In the genomic region with DNA sequence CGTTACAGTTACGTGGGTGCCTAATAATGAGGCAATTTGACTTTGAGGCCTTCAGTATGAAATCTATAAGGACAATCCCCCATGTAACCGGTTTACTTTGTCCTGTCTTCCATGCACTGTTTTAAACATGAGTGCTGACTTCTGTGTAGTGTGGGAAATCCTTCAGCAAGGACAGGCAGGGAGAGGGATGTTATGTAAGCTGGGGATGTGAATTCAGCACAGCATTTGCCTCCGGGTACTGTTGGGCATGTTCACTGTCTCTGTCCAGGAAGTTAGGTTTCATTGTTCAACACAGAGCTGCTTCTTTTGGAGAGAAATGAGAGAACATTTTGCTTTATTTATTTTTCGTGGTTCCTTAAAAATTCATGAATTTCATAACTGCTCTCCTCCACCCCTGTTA, we compare ENCODE assay signal across 23 mouse cellular contexts.
DNase-seq lines count a peak whose midpoint lies in the region; ATAC-seq and TF ChIP-seq lines count a peak whose summit lies in the region.
"Had no signal": no experiment of that assay in that cellular context is flagged by ENCODE, and none has a peak within 500 bp of the region (broad histone marks: within the 10 kb centered on the region; RNA-seq: fewer than 3 reads in every experiment).

No protein-coding gene starts in this region.

- no peaks in the 10 kb centered on the region for H3K27me3 ChIP-seq in forebrain, embryonic 14.5 days (replicated peaks; ENCODE audit: control insufficient read depth, insufficient read depth, low read length)
- H3K27me3 ChIP-seq: embryonic facial prominence, embryonic 13.5 days; embryonic facial prominence, embryonic 15.5 days; forebrain, embryonic 13.5 days had no signal

- TF ChIP-seq CTCF in layer of hippocampus, adult 2 months (conservative IDR thresholded peaks at IDR 0.05): no peak

- no peaks in the 10 kb centered on the region for H3K9me3 ChIP-seq in forebrain, embryonic 14.5 days (replicated peaks; ENCODE audit: control insufficient read depth, low read length)
- H3K9me3 ChIP-seq: embryonic facial prominence, embryonic 13.5 days; embryonic facial prominence, embryonic 15.5 days; forebrain, embryonic 13.5 days had no signal

- H3K4me1 ChIP-seq in forebrain, embryonic 14.5 days (ENCODE audit: control insufficient read depth, insufficient read depth, low read length): no peaks in the 10 kb centered on the region
- H3K4me1 ChIP-seq: embryonic facial prominence, embryonic 13.5 days; embryonic facial prominence, embryonic 15.5 days; forebrain, embryonic 13.5 days had no signal

- WGBS in forebrain, embryonic 14.5 days: 72% methylated on average over 5 of the region's 5 CpGs

- no peak overlapping the region for H3K4me3 ChIP-seq in layer of hippocampus, adult 2 months
- no peak overlapping the region for H3K4me3 ChIP-seq in forebrain, embryonic 14.5 days (ENCODE audit: low read depth, low read length)
- H3K4me3 ChIP-seq: embryonic facial prominence, embryonic 13.5 days; embryonic facial prominence, embryonic 15.5 days; erythroblast, embryonic 14.5 days; forebrain, embryonic 13.5 days had no signal

- ATAC-seq in frontal cortex, adult (ENCODE audit: low TSS enrichment): peak; percentile 80
- no peak for ATAC-seq in forebrain, embryonic 14.5 days
- ATAC-seq: activated CD4-positive, CD25-positive, alpha-beta regulatory T cell, adult 4 months; forebrain, embryonic 13.5 days; forebrain, embryonic 16.5 days; Patski had no signal

- no peaks in the 10 kb centered on the region for H3K36me3 ChIP-seq in forebrain, embryonic 14.5 days (ENCODE audit: control insufficient read depth, insufficient read depth, low read length)
- H3K36me3 ChIP-seq: embryonic facial prominence, embryonic 13.5 days; embryonic facial prominence, embryonic 15.5 days had no signal

- H3K9ac ChIP-seq in forebrain, embryonic 14.5 days (ENCODE audit: low read length): no peak overlapping the region
- H3K9ac ChIP-seq: embryonic facial prominence, embryonic 13.5 days; embryonic facial prominence, embryonic 15.5 days; forebrain, embryonic 13.5 days had no signal

- H3K27ac ChIP-seq in layer of hippocampus, adult 2 months: peak overlapping the region; percentile 41; the same call in 1 of the 2 replicates
- no peak overlapping the region for H3K27ac ChIP-seq in forebrain, embryonic 14.5 days (ENCODE audit: low read depth, low read length)
- H3K27ac ChIP-seq: embryonic facial prominence, embryonic 13.5 days; embryonic facial prominence, embryonic 15.5 days; forebrain, embryonic 13.5 days had no signal

- no peak for DNase-seq in frontal cortex, postnatal 25 days (ENCODE audit: low spot score in 2 of 2)
- DNase-seq in layer of hippocampus, adult 2 months (ENCODE audit: low spot score in 2 of 2): no peak
- no peak for DNase-seq in layer of hippocampus, postnatal 25 days (ENCODE audit: extremely low spot score in 1 of 2, low spot score in 1 of 2)
- peak; percentile 80 for DNase-seq in brain, adult 2 months (ENCODE audit: low read depth, low spot score)
- peak; percentile 16 for DNase-seq in fat pad, adult 2 months (ENCODE audit: extremely low read depth, low read depth, low spot score)
- DNase-seq in forebrain, embryonic 14.5 days (ENCODE audit: low spot score): no peak
- DNase-seq: adrenal gland, adult 8-10 months; adrenal gland, postnatal 14 days; adrenal gland, postnatal 36 days; cerebellum, adult 18-20 months; cerebellum, adult 8-10 months; cerebellum, adult 9-11 months; cerebellum, postnatal 14 days; cerebellum, postnatal 36 days; embryo, embryonic 11 days had no signal

- no peak overlapping the region for H3K4me2 ChIP-seq in forebrain, embryonic 14.5 days (ENCODE audit: low read length)
- H3K4me2 ChIP-seq: embryonic facial prominence, embryonic 13.5 days; embryonic facial prominence, embryonic 15.5 days; forebrain, embryonic 13.5 days had no signal

Comparison
In these comparisons a context has a peak if more than half of its experiments do, and no peak if none do; other contexts are left out.
1. DNase-seq: peak in brain, adult 2 months (single experiment) and fat pad, adult 2 months (single experiment); none in frontal cortex, postnatal 25 days (0 of 2), layer of hippocampus, adult 2 months (0 of 2), layer of hippocampus, postnatal 25 days (0 of 2) and forebrain, embryonic 14.5 days (single experiment).